Mouse (Mus musculus) cerebellum, adult 2 months (tissue): ENCODE data around the gene Lingo2. TPM values are rescaled to one million over a fixed set of nuclear protein-coding genes. Genes with fewer than 3 reads are reported as not detected.

ENCODE experiments used
- DNase-seq, 2 experiments: peaks; one replicate each; pipeline ENCODE4 v3.0.0; 2021
- H3K27ac ChIP-seq: fragments of 200-500 bp; 2 replicates; pipeline ENCODE4 v1.5.1; 2012; ENCODE audit warnings: low read length, control low read depth, inconsistent platforms; ENCODE audit not compliant: insufficient read depth
- H3K27me3 ChIP-seq: fragments of 200-500 bp; 2 replicates; pipeline ENCODE4 v1.6.1; 2012; ENCODE audit warnings: inconsistent platforms, mild to moderate bottlenecking, low read length, moderate library complexity; ENCODE audit not compliant: control insufficient read depth, insufficient read depth
- H3K4me1 ChIP-seq: fragments of 200-500 bp; 2 replicates; pipeline ENCODE4 v1.6.1; 2011; ENCODE audit warnings: low read length; ENCODE audit not compliant: control insufficient read depth, insufficient read depth
- H3K4me3 ChIP-seq: fragments of 200-500 bp; replicated peaks from 2 replicates; pipeline ENCODE3; 2011; ENCODE audit warnings: mild to moderate bottlenecking, low read depth, low read length, control low read depth; ENCODE audit not compliant: insufficient read depth
- CTCF ChIP-seq: fragments of 200-500 bp; IDR thresholded peaks from 2 replicates; pipeline ENCODE4 v1.5.1; 2011; ENCODE audit warnings: low read depth, mild to moderate bottlenecking, control low read depth, low read length, moderate library complexity, borderline replicate concordance; ENCODE audit not compliant: insufficient read depth
- POLR2A ChIP-seq: fragments of 200-500 bp; IDR thresholded peaks from 2 replicates; pipeline ENCODE4 v1.6.1; 2011; ENCODE audit warnings: low read length, control low read depth, borderline replicate concordance; ENCODE audit not compliant: insufficient read depth
- WGBS: fragments of 180-500 bp; shearing (Covaris S2); methylation state at CpG from one replicate; pipeline ENCODE4 v1.1.7; 2018; 5-methylcytosine and 5-hydroxymethylcytosine counted together
- polyA plus RNA-seq: library from polyadenylated mRNA; depleted of rRNA; stranded (reverse); fragments of >200 nt; gene quantifications from 2 replicates; pipeline ENCODE4 v1.2.3, GENCODE M21; 2012

The Lingo2 gene
- polyA plus RNA-seq, 1 experiment = 6.4 TPM

GRCm38 (mm10) chr4:36040361-36040760, 911.2 kb downstream of the Lingo2 start:
- TF ChIP-seq CTCF (no peak), POLR2A (no peak)

GRCm38 (mm10) chr4:36038742-36039141, 912.8 kb downstream of the Lingo2 start:
- no peak overlapping the region for H3K27ac ChIP-seq
- TF ChIP-seq CTCF = no peak
- TF ChIP-seq POLR2A = no peak
- 96% methylated on average over 2 of the region's 2 CpGs for WGBS
- no peaks in the 10 kb centered on the region for H3K4me1 ChIP-seq
- no peak overlapping the region for H3K4me3 ChIP-seq
- DNase-seq = no peak
- no peaks in the 10 kb centered on the region for H3K27me3 ChIP-seq

More at GRCm38 (mm10) chr4:36040361-36040760, 911.2 kb downstream of the Lingo2 start:
- Histone ChIP-seq H3K4me3 (no peak overlapping the region), H3K27ac (no peak overlapping the region), H3K4me1 (no peaks in the 10 kb centered on the region), H3K27me3 (no peaks in the 10 kb centered on the region)
- 88% methylated on average over 3 of the region's 3 CpGs for WGBS
- DNase-seq = no peak

GRCm38 (mm10) chr4:36032039-36032438, 919.5 kb downstream of the Lingo2 start:
- Histone ChIP-seq H3K27me3 (no peaks in the 10 kb centered on the region), H3K27ac (no peak overlapping the region), H3K4me1 (no peaks in the 10 kb centered on the region), H3K4me3 (no peak overlapping the region)
- WGBS = 87% methylated on average over 5 of the region's 5 CpGs
- no peak for DNase-seq
- TF ChIP-seq CTCF (no peak), POLR2A (no peak)

- WGBS = 52% methylated on average over 4 of the region's 4 CpGs
- H3K4me1 ChIP-seq = no peaks in the 10 kb centered on the region
- H3K4me3 ChIP-seq = no peak overlapping the region
- no peak overlapping the region for H3K27ac ChIP-seq
- TF ChIP-seq CTCF = no peak
- TF ChIP-seq POLR2A = no peak
- no peak for DNase-seq
- no peaks in the 10 kb centered on the region for H3K27me3 ChIP-seq
Observed at GRCm38 (mm10) chr4:36014181-36014580, 937.4 kb downstream of the Lingo2 start.

- WGBS = 51% methylated on average over 2 of the region's 2 CpGs
- TF ChIP-seq POLR2A (no peak), CTCF (no peak)
- no peaks in the 10 kb centered on the region for H3K4me1 ChIP-seq
- no peak overlapping the region for H3K4me3 ChIP-seq
- DNase-seq = no peak
- no peaks in the 10 kb centered on the region for H3K27me3 ChIP-seq
- no peak overlapping the region for H3K27ac ChIP-seq
Observed at GRCm38 (mm10) chr4:35992005-35992763, 959.4 kb downstream of the Lingo2 start.

- DNase-seq = no peak
- H3K27me3 ChIP-seq = no peaks in the 10 kb centered on the region
- no peak for TF ChIP-seq POLR2A
- H3K27ac ChIP-seq = no peak overlapping the region
- no peak overlapping the region for H3K4me3 ChIP-seq
- no peaks in the 10 kb centered on the region for H3K4me1 ChIP-seq
- 71% methylated on average over 6 of the region's 6 CpGs for WGBS
Observed at GRCm38 (mm10) chr4:35986012-35986411, 965.5 kb downstream of the Lingo2 start.

GRCm38 (mm10) chr4:35963532-35963931, 988.0 kb downstream of the Lingo2 start:
- TF ChIP-seq POLR2A = no peak
- TF ChIP-seq CTCF = no peak
- no peak for DNase-seq
- Histone ChIP-seq H3K27me3 (no peaks in the 10 kb centered on the region), H3K4me3 (no peak overlapping the region), H3K27ac (no peak overlapping the region), H3K4me1 (no peaks in the 10 kb centered on the region)
- WGBS = 64% methylated on average over 4 of the region's 4 CpGs

- no peak for TF ChIP-seq CTCF
- TF ChIP-seq POLR2A = no peak
- no peak overlapping the region for H3K27ac ChIP-seq
- no peaks in the 10 kb centered on the region for H3K4me1 ChIP-seq
- no peak for DNase-seq
- no peak overlapping the region for H3K4me3 ChIP-seq
- H3K27me3 ChIP-seq = no peaks in the 10 kb centered on the region
Observed at GRCm38 (mm10) chr4:35951894-35952293, 999.7 kb downstream of the Lingo2 start.

GRCm38 (mm10) chr4:35951251-35951650, 1000.3 kb downstream of the Lingo2 start:
- no peak overlapping the region for H3K4me3 ChIP-seq
- no peaks in the 10 kb centered on the region for H3K4me1 ChIP-seq
- no peaks in the 10 kb centered on the region for H3K27me3 ChIP-seq
- TF ChIP-seq CTCF (no peak), POLR2A (no peak)
- H3K27ac ChIP-seq = no peak overlapping the region
- 88% methylated on average over 3 of the region's 3 CpGs for WGBS
- DNase-seq = no peak
